Mouse (Mus musculus): Measurements from ENCODE around the gene Vmn1r77. TPM values are rescaled to one million over a fixed set of nuclear protein-coding genes. Genes with fewer than 3 reads are reported as not detected.
A peak's percentile ranks its signal among the peaks of the same experiment; 100 is the strongest.
"Not testable (repeated sequence)": the region's sequence is repeated elsewhere in the genome, so short reads cannot be mapped to it uniquely, and the experiment has no call there.

Gene Vmn1r77
- polyA plus RNA-seq (2016; fragmentation: Nextera tagmentation; extraction: Ambion mirVana), result not detected in 2 replicates

- not testable (repeated sequence) for H3K27ac ChIP-seq; H3K4me3 ChIP-seq; H3K9me3 ChIP-seq (replicated peaks); DNase-seq (ENCODE audit: low spot score); H3K27me3 ChIP-seq (ENCODE audit: low read depth, poor library complexity, severe bottlenecking); H3K36me3 ChIP-seq; H3K4me1 ChIP-seq
Observed at GRCm38 (mm10) chr7:12036452-12036851, at the start of gene Vmn1r77. Vmn1r77 (plus strand) TSS chr7:12036752.

- not testable (repeated sequence) for H3K4me3 ChIP-seq; DNase-seq (ENCODE audit: low spot score); H3K4me1 ChIP-seq; H3K27ac ChIP-seq; H3K36me3 ChIP-seq; H3K27me3 ChIP-seq (ENCODE audit: low read depth, poor library complexity, severe bottlenecking)
- H3K9me3 ChIP-seq (replicated peaks), result peaks cover 51% of the 10 kb centered on the region
- WGBS, result 94% methylated on average over 5 of the region's 5 CpGs
Observed at GRCm38 (mm10) chr7:12011491-12011890, 25.1 kb upstream of the Vmn1r77 start.

- H3K36me3 ChIP-seq; H3K4me3 ChIP-seq; H3K27me3 ChIP-seq (ENCODE audit: low read depth, poor library complexity, severe bottlenecking); H3K4me1 ChIP-seq; H3K27ac ChIP-seq; DNase-seq (ENCODE audit: low spot score): not testable (repeated sequence)
- H3K9me3 ChIP-seq (replicated peaks), result peaks cover 60% of the 10 kb centered on the region
- 89% methylated on average over 3 of the region's 3 CpGs for WGBS
Observed at GRCm38 (mm10) chr7:12012392-12012791, 24.2 kb upstream of the Vmn1r77 start.

- H3K9me3 ChIP-seq (replicated peaks), result peaks cover 65% of the 10 kb centered on the region
- WGBS, result 79% methylated on average over 4 of the region's 4 CpGs
- no peaks in the 10 kb centered on the region for H3K36me3 ChIP-seq
- DNase-seq (ENCODE audit: low spot score), result peak; percentile 54
- no peak overlapping the region for H3K4me3 ChIP-seq
- no peaks in the 10 kb centered on the region for H3K27me3 ChIP-seq (ENCODE audit: low read depth, poor library complexity, severe bottlenecking)
- H3K4me1 ChIP-seq, result no peaks in the 10 kb centered on the region
- H3K27ac ChIP-seq, result no peak overlapping the region
Observed at GRCm38 (mm10) chr7:12013106-12013505, 23.4 kb upstream of the Vmn1r77 start.

- not testable (repeated sequence) for H3K4me1 ChIP-seq; H3K4me3 ChIP-seq; DNase-seq (ENCODE audit: low spot score); H3K36me3 ChIP-seq; H3K27me3 ChIP-seq (ENCODE audit: low read depth, poor library complexity, severe bottlenecking); H3K27ac ChIP-seq
- peaks cover 51% of the 10 kb centered on the region for H3K9me3 ChIP-seq (replicated peaks)
- WGBS, result 81% methylated on average over 2 of the region's 2 CpGs
Observed at GRCm38 (mm10) chr7:12017829-12018228, 18.7 kb upstream of the Vmn1r77 start.

- Histone ChIP-seq H3K27ac (no peak overlapping the region), H3K4me1 (no peaks in the 10 kb centered on the region), H3K27me3 (ENCODE audit: low read depth, poor library complexity, severe bottlenecking) (no peaks in the 10 kb centered on the region), H3K9me3 (replicated peaks) (no peaks in the 10 kb centered on the region), H3K4me3 (no peak overlapping the region), H3K36me3 (no peaks in the 10 kb centered on the region)
- DNase-seq (ENCODE audit: low spot score), result no peak
- 86% methylated on average over 2 of the region's 2 CpGs for WGBS
Observed at GRCm38 (mm10) chr7:12040664-12041063, 4.1 kb downstream of the Vmn1r77 start.

Other genes with a start within 250 kb of the Vmn1r77 start
- not detected in 2 replicates for gene Vmn1r74, start 202.8 kb upstream of the Vmn1r77 start, polyA plus RNA-seq (2016; fragmentation: Nextera tagmentation; extraction: Ambion mirVana)
- gene Vmn1r75, start 162.1 kb upstream of the Vmn1r77 start, polyA plus RNA-seq (2016; fragmentation: Nextera tagmentation; extraction: Ambion mirVana), result not detected in 2 replicates
- not detected in 2 replicates for gene Vmn1r76, start 98.5 kb upstream of the Vmn1r77 start, polyA plus RNA-seq (2016; fragmentation: Nextera tagmentation; extraction: Ambion mirVana)
- gene Vmn1r78, start 113.5 kb downstream of the Vmn1r77 start, polyA plus RNA-seq (2016; fragmentation: Nextera tagmentation; extraction: Ambion mirVana), result not detected in 2 replicates
- gene Vmn1r79, start 134.5 kb downstream of the Vmn1r77 start, polyA plus RNA-seq (2016; fragmentation: Nextera tagmentation; extraction: Ambion mirVana), result not detected in 2 replicates
- gene Vmn1r80, start 152.5 kb downstream of the Vmn1r77 start, polyA plus RNA-seq (2016; fragmentation: Nextera tagmentation; extraction: Ambion mirVana), result not detected in 2 replicates
- gene Vmn1r81, start 231.5 kb downstream of the Vmn1r77 start, polyA plus RNA-seq (2016; fragmentation: Nextera tagmentation; extraction: Ambion mirVana), result not detected in 2 replicates

All from limb, embryonic 10.5 days (tissue).